Mouse (Mus musculus) thymus, adult 2 months (tissue): ENCODE measurements around the gene Copz1.

Experiments
- CTCF ChIP-seq: fragments of 200-500 bp; IDR thresholded peaks from 2 replicates; pipeline ENCODE4 v1.5.1; 2012; ENCODE audit warnings: mild to moderate bottlenecking, control low read depth, low read length, moderate library complexity, borderline replicate concordance; ENCODE audit not compliant: control insufficient read depth, poor library complexity, insufficient read depth; ENCODE audit errors: extremely low read depth
- POLR2A ChIP-seq: fragments of 200-500 bp; IDR thresholded peaks from 2 replicates; pipeline ENCODE4 v1.6.1; 2012; ENCODE audit warnings: mild to moderate bottlenecking, low read length, control low read depth, moderate library complexity; ENCODE audit not compliant: control insufficient read depth, poor library complexity, insufficient read depth; ENCODE audit errors: extremely low read depth

GRCm38 (mm10) chr15:103284066-103284465, 11.6 kb downstream of the Copz1 start:
- TF ChIP-seq CTCF, result no peak
- TF ChIP-seq POLR2A, result no peak
